Mouse (Mus musculus) megakaryocyte progenitor cell, adult 5-6 weeks (primary cell): ENCODE results near the gene Iqcn. TPM values are rescaled to one million over a fixed set of nuclear protein-coding genes. Genes with fewer than 3 reads are reported as not detected.

Experiments used
- ATAC-seq: replicated peaks from 2 replicates; pipeline ENCODE4 v1.8.0; 2016; ENCODE audit warnings: mild to moderate bottlenecking, moderate TSS enrichment, inconsistent platforms; ENCODE audit not compliant: poor library complexity
- total RNA-seq, 2 experiments: library from RNA; stranded (forward) in 1 of 2; stranded (reverse) in 1 of 2; fragments of 157-497, 149-512 nt in 1 of 2; fragments of 200-1000 nt in 1 of 2; gene quantifications; 2 replicates each; pipeline versions ENCODE4 v1.2.3 to v1.2.4; 2015 to 2017

Iqcn gene
- total RNA-seq, 2 experiments from 2014 or later: not detected

DNA sequence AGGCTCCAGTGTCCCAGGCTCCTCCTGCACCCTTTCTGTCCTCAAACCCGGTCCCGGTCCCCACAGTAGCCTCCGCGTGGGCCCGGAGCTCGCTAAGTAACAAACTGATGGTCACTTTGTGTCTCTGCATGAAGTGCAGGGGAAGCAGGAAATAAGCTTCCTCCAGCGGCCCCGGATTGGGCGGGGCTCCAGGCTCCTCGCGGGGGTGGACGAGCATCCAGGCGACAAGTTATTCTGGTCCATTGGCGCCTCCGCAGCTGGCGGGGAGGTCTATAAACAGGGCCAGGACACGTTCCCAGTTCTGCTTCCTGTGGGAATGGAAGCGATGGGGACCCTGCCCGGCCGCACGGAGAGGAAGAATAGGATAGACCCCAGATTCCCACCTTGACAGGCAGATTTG lies 49.9 kb downstream of the Iqcn start:
- no peak for ATAC-seq

DNA sequence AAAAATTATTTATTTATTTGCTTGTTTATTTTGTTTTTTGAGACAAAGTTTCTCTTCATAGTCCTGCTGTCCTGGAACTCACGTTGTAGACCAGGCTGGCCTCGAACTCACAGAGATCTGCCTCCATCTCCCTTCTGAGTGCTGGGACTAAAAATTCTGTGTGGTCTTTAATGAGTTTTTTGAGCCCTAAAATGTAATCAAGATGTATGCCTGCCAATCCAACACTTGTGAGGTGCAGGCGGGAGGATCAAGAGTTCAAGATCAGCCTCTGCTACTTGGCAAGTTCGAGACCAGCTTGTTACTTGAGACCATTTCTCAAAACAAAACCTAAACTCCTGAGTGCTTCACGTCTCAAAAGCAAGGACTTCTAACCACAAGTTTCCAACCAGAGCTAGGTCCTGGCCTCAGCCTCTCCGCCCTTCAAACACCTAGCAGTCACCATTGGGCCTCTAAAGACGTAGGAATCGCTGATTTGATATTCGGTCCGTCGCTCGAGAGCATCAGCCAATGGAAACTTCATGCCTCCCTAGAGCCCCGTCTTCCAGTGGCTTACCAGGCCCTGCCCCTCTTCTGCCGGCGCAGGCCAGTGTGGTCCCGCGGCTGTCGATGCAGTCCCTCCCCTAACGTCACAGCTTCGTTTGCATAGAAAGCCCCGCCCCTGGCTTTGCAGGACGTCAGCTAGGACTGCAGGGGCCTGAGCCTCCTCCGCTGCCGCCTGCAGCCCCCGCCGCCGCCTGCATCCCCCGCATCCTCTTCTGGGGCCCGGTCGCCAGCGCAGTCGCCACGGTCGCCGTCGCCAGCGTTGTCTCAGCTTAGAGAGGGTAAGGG lies 51.0 kb downstream of the Iqcn start, which contains the start of gene Rab3a:
Rab3a (plus strand) TSS at position 637 of the 828 bp plus-strand sequence.
- ATAC-seq: peak; percentile 90

DNA sequence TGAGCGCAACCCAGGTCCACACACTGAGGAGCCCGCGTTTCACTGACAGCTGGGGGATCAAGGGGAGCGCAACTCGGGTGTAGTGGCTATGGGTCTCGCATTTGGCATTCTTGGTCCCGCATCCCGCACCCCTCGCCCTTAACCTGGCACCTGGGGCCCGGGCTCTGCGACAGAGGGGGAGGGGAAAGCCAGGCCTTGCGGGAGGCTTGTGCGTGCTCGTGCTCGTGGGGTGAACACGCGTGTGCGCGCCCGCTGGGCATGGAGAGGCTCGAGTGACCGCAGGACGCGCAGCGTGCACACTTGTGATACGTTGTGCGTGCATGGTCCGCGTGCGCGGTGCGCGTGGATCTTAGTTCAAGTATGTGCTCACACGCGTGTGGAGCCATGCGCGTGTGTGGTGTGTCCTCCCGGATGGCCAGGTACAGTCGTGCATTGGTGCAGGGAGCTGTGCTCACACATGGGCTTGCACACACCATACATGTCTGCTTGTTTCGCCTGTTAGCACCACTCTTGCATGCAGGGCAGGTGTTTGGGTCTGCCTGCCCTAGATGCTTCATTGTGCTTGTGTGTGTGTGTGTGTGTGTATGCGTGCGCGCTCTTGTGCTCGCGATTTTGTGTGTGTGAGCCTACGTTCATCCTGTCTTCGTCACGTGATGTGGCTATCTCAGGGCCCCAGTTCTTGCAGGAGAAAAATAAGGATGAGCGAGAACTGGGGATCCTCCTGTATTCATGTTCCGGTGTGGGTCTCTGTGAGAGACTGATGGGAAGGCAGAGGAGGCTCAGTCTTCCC lies 51.8 kb downstream of the Iqcn start:
- peak; percentile 13 for ATAC-seq

DNA sequence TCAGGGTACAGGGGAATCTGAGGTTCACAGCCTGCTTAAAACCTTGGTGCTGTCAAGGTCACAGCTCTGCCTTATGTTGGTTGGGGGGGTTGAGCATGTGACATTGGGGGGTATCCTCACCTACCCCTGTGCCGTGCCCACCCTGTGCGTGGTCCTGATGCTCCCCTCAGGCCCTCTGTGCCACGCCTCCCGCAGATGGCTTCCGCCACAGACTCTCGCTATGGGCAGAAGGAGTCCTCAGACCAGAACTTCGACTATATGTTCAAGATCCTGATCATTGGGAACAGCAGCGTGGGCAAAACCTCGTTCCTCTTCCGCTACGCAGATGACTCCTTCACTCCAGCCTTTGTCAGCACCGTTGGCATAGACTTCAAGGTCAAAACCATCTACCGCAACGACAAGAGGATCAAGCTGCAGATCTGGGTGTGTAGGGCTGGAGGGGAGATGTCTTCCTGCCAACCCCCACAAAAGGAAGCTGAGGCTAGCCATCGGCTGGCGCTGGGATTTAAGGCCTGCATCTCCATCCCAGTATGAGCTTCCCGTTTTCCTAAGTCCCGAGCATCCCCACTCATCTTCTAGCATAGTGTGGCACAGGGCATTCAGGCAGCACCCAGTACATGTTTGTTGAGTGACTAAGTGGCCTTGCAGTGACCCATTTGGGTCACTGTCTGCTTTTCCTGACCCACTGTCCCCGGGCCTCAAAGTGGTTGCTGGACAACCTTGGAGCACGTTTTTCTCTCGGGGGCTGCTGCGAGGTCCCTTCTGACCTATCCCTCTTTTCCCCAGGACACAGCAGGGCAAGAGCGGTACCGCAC lies 52.6 kb downstream of the Iqcn start:
- ATAC-seq: no peak

DNA sequence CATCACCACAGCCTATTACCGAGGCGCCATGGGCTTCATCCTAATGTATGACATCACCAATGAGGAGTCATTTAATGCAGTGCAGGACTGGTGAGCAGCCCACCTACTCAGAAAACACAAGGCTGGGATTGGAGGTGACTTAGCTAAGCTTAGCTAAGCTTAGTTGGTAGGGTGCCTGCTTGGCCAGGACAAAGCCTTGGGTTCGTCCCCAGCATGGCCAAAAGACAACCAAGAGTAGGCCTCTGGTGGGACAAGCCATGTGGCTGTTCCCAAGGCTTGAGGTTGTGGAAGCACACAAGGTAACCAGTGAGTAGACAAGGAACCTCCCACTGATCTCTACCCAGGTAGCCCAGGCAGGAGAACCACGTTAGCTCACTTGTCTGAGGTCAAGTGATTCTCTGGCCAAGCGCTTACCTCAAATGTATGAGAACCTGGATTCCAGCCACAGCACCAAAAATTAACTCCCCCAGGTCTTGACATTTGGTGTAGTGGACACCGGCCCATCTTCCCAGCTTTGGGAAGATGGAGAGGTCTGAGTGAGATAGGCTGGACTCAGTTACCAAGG lies 53.3 kb downstream of the Iqcn start:
- ATAC-seq: no peak

DNA sequence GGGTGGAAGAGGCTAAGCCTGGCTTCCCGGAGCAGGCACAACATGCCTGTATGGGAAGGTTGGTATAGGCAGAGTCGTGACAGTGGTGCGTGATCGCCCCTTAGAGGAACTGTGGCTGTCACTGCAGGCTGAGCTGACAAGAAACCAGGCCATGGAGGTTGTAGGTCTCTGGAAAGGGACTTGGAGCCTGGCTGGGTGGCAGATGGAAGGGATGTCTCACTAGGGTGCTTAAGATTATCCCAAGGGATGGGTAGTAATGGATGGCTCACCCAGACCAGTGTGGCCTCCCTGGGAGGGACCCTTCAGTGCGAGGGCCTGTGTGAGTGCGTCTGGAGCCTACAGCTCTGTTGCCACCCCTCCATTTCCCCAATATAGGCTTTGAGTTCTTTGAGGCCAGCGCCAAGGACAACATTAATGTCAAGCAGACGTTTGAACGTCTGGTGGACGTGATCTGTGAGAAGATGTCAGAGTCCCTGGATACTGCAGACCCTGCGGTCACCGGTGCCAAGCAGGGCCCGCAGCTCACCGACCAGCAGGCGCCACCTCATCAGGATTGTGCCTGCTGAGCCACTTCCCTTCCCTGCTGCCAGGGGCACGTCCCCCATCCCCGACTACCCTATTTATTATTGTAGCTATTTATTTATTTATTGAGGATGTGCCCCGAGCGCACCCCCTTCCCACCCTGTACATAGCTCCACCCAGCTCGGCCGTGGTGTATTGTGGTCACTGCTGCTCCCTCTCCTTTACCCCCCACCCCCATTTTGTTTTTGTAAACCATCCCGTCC lies 54.5 kb downstream of the Iqcn start:
- no peak for ATAC-seq

DNA sequence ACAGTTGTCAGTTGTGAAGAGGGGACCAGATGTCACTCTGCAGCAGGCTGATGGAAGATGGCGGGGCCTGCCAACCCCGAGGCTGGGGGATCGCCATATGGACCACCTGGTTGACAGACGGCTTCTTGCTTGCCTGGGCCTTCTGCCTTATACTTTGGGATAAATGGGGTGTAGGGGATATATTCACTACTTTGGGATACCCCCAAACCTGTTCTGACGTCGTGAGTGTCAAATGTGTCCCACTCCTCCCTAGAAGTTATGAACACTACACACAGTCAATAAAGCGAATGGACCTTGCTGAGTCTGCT lies 55.0 kb downstream of the Iqcn start:
- no peak for ATAC-seq

DNA sequence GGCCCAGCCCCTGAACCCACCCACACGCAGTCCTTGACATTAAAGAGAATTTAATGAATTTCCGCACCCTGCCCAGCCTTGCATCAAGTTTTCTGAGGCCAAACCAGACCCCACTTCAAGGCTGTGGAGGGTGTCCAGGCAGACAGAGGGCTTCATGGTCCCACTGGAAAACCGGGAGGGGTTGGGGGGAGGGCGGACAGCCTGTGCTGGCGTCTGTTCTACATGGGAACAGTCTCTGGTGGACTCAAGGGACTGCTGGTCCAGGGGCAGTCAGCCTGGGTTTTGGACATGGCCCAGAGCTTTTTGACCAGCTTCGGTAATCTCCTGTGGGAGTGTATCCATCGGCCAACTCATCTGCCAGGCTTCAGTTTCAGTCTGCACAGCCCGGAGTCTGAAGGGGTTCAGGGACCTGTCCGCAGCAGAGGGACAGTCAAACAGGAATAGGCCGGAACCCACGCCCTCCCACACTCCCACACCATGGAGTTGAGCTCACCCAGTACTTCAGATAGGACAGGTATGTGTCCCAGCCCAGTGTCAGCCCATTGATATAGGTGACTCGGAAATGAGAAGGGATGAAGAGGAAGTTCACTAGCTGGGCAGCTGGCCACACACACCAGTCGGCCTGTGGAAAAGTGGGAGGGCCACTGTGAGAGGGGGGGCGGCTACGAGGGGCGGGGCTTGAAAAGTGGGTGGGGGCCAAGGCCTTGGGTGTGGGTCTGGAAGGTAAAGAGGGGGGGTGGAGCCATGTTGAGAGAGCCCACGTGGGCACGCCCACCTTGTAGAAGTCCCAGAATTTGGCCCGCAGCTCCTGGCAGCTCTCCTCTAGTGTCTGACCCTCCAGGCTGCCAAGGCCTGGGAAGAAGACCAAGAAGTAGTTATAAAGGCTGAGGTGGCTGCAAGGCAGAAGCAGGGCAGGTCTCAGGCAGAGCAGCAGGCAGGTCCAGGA lies 55.6 kb downstream of the Iqcn start:
- no peak for ATAC-seq

DNA sequence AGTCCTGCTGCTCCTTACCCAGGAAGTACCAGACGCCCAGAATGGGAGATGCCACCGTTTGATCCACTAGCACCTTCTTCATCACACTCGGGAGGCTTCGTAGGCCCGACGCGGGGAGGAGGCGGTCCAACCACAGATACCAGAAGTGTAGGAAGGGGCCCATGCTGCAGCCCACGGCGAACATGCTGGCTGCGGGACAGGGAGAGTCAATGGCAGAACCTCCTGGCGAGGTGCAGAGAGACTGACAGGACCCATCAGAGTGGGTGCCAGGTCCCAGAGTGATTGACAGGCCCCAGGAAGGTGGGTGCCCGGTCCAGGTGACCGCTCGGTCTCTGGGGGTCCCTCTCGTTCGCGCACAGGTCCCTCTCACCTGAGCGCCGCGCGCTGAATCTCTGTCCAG lies 57.1 kb downstream of the Iqcn start:
- ATAC-seq: no peak

DNA sequence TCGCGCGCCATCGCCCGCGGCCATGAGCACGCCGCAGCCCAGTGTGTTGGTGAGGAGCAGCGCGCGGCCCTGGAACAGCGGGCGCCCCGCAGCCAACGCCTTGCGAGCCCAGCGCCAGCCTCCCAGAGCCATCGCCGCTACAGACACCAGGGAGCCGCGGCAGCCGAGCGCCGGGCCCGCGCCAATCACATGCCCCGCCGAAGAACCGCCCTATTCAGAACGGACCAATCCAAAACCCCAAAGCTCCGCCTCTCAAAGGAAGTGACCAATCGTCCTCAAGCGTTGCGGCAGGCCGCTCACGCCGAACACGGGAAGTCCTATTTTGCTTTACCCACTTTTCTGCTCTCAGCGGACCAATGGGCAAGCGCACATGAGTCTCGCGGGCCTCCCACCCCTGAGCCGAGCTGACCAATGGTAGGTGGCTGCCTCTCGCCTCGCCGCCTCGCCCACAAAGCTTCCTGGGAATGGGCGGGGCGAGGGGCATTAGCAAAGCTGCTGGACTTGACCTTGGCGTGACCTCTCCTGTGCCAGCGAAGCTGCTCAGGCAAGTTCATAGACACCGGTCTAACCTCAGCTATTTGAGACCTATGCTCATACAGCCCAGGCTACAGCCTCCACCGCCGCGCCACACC lies 57.6 kb downstream of the Iqcn start, which contains the start of gene Mpv17l2:
Mpv17l2 (minus strand) TSS at position 172 of the 632 bp plus-strand sequence.
- ATAC-seq: peak; percentile 78

DNA sequence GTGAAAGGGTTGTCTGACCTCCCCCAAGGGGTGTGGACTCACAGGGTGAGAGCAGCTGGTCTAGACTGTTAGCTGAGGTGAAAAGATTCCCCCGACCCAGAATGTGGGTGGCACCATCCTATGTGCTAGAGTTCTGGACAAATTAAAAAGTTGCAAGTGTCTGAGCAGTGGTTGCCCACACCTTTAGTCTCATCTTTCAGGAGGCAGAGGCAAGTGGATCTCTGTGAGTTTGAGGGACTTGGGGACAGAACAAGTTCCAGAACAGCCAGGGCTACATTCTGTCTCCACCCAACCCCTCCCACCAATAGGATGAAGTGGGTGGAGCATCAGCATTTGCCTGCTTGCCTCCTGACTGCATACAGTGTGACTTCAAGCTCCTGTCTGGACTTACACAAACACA lies 58.9 kb downstream of the Iqcn start:
- ATAC-seq: no peak

DNA sequence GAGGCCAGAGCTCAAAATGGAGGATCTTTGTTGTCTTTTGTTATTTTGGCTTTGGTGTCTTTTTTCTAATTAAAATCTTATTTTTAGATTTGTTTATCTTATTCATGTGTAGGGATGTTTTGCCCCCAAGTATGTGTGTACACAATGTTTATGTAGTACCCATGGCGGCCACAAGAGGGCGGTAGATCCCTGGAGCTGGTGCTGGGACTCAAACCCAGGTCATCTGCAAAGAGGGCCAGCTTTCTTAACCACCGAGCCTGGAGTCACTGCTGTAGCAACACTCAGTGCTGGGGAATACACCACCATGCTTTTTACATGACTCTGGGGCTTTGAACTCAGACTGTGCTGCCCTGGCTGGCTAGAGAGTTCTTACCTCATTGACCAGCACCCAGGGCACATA lies 60.1 kb downstream of the Iqcn start:
- 0 out of 2 replicates have a peak, but pooled peaks have one; percentile 5 for ATAC-seq

DNA sequence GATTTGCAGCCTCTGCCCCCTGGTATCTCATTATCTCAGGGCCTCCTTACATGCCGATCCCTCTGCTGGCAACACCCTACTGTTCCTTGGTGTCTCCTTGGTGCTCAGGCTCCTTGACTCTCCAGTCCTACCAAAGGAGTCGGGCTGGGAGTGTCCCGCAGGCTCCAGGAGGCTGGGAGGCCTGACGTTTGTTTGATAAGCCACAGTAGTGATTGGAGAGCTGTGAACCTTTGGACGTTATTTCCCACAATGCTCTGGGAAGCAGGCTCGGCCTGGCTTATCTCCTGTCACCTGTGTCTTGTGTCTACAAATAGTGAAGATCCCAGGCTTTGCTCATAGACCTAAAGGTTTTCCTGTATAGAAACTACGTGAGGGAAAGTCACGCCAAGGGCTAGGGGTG lies 60.8 kb downstream of the Iqcn start:
- ATAC-seq: peak; percentile 18

DNA sequence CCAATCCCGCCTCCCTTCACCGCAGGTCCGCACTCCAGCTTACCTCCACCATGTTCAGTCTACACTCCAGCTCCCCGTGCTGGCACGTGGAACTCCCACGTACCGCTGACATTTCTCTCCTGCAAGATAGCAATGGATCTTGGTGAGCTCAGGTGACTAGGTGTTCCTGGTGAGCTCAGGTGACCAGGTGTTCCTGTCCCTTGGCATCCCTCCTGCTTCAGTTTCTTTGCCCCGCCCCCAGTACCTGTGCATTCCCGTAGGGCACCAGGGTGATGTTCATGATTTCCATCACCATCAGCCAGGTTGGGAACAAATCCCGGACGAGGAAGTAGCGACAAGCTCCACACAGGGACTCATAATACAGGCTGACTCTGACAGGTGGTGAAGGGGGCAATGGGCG lies 61.4 kb downstream of the Iqcn start:
- no peak for ATAC-seq

DNA sequence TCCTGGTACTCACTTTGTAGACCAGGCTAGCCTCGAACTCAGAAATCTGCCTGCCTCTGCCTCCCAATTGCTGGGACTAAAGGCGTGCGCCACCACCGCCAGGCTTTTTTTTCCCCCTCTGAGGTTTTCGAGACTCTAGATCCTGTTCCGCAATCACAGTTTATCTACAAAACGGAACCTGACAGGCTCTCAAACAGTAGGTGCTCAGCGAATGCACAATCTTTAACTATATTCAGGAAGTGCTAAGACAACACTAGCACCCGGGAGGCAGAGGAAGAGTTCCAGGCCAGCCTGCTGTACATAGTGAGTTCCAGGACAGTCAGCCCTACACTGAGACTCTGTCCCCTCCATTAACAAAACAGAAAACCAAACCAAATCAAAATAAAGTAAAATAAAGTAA lies 62.1 kb downstream of the Iqcn start:
- no peak for ATAC-seq

DNA sequence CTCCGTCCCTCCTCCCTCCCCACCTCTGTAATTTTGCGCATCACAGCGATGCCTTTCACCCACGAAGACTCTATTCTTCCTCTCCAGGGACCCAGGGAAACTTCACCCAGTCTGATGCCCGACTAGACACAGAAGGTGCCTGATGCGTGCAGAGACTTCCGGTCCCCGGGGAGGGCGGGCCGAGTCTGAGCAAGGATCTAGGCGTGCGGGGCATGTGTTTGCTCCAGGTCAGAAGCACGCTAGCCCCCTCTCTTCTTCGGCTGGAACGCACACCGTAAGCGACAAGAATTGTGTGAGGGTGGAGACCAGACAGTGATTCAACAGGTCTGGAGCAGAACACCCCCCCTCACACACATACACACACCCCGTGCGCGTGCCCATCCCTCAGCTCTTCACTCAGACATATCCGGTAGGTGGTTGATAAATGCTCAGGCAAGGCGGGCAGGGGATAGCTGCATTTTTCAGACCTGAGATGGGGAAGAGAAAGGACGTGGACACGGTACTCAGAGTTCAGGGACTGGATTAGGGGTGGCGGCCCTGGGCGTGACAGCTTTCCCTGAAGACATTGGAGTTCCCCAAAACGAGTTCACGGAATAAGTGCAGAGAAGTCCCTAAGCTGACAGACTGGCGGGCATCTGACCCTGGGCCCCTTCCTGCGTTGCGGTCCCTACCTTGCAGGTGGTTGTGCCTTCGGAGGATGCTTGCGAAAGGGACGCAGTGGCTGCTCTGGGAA lies 62.7 kb downstream of the Iqcn start:
- ATAC-seq: no peak

DNA sequence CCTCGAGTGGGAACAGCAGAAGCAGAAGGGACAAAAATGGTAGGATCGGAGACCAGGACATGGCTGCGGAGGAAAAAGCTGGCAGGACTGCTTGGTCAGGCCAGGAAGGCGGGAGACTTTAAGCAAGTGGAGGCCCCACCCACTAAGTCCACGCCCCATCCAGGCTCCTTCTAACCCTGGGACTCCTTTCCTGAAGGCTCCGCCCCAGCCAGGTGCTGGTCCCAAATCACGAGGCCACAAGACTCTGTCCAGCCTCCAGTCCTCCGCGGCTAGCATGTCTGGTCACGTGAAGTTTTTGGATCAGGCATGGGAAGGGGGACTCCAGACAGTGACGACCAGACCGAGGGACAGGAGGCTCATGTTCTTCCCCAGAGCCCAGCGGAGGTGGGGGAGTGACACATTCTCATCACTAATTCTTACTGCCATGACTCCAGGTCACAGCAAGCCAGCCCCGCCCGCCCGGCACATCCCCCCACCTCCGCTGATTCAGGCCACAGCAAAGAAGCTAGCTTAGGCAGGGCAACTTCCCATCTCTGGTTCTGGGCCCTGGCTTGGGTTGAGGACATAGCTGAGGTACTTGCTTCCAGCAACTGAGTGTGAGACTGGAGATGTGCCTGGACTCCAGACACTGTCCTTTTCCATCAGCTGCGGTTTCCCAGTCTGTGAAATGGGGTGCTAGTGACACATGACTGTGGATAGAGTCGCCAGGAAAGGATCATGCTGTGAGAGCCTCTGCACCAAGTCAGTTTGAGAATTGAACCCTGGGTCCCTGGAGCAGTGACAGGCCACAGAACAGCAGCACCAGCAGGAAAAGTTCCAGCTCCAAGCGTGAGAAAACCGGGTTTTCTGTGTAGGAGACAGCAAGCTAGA lies 63.5 kb downstream of the Iqcn start:
- ATAC-seq: 0 out of 2 replicates have a peak, but pooled peaks have one; percentile 15
